Mouse (Mus musculus) lung, embryonic 14.5 days (tissue): ENCODE data around the gene Dyrk1a. TPM values are rescaled to one million over a fixed set of nuclear protein-coding genes. Genes with fewer than 3 reads are reported as not detected.

Source experiments
- ATAC-seq: fragments of 200-750 bp; cut with Nextera tagmentation; 2 replicates; pipeline ENCODE4 v1.8.0; 2017; ENCODE audit warnings: mild to moderate bottlenecking, moderate TSS enrichment, moderate library complexity; ENCODE audit not compliant: insufficient read depth
- DNase-seq: peaks from one replicate; pipeline ENCODE4 v3.0.0-alpha.2; 2015
- H3K27ac ChIP-seq: fragments of 300-500 bp; sonication (generic); 2 replicates; pipeline ENCODE4 v1.5.1; 2014; ENCODE audit warnings: low read depth, mild to moderate bottlenecking, moderate library complexity
- H3K27me3 ChIP-seq: fragments of 300-500 bp; sonication (generic); 2 replicates; pipeline ENCODE4 v1.6.1; 2014; ENCODE audit warnings: low read length, control low read depth; ENCODE audit not compliant: insufficient read depth
- H3K36me3 ChIP-seq: fragments of 300-500 bp; sonication (generic); 2 replicates; pipeline ENCODE4 v1.6.1; 2014; ENCODE audit warnings: control low read depth; ENCODE audit not compliant: insufficient read depth
- H3K4me1 ChIP-seq: fragments of 300-500 bp; sonication (generic); 2 replicates; pipeline ENCODE4 v1.6.1; 2014; ENCODE audit warnings: antibody characterized with exemption, control low read depth; ENCODE audit not compliant: insufficient read depth
- H3K4me2 ChIP-seq: fragments of 300-500 bp; sonication (generic); 2 replicates; pipeline ENCODE4 v1.6.1; 2014; ENCODE audit warnings: mild to moderate bottlenecking
- H3K4me3 ChIP-seq: fragments of 300-500 bp; sonication (generic); 2 replicates; pipeline ENCODE4 v1.5.1; 2014; ENCODE audit warnings: low read depth, low read length
- H3K9ac ChIP-seq: fragments of 300-500 bp; sonication (generic); 2 replicates; pipeline ENCODE4 v1.6.1; 2014
- H3K9me3 ChIP-seq: fragments of 300-500 bp; sonication (generic); 2 replicates; pipeline ENCODE4 v1.6.1; 2016; ENCODE audit warnings: low read depth, low read length, control low read depth
- CTCF ChIP-seq: IDR thresholded peaks from 2 replicates; pipeline ENCODE4 v1.5.1; 2016; ENCODE audit warnings: antibody characterized with exemption, low read depth
- WGBS: fragments of 180-500 bp; shearing (Covaris S2); extraction: QIAGEN DNeasy Blood & Tissue Kit; methylation state at CpG from one replicate; pipeline ENCODE4 v1.1.7; 2014; 5-methylcytosine and 5-hydroxymethylcytosine counted together
- polyA plus RNA-seq: library from polyadenylated mRNA; unstranded; fragments of >200 nt; fragmentation: Nextera tagmentation; extraction: Ambion mirVana; gene quantifications from 2 replicates; pipeline ENCODE4 v1.2.1, GENCODE M21; 2014

Dyrk1a gene
- polyA plus RNA-seq, 1 experiment from 2014 or later: 11.8 TPM

DNA sequence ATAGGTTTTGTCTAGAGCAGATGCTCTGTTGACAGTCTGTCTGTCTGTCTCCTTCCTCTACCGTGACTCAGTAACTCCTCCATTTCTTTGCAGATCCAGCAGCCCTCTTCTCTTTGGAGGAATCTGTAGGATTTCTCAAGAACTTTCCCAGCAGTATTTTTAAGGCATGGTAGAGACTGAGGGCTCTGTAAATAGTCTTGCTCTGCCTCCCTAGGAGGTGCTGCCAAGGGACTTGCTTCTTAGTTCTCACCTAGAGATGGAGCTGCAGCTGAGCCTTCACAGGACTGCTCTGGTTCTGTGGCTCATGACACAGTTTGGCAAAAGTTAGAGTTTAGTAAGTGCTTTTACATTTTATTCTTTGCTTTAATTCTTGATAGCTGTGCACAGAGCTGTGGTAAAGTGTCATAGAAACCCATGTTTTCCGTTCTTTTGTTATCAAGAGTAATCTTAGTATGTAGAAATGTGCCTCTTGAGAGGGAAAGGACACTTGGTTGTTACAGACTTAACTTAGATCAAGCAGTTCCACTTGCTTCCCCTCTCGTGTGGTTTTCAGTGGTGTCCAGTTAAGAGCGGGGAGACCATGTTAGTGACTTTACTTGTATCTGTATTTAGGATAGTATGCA lies 82.4 kb downstream of the Dyrk1a start:
- DNase-seq: no peak
- Histone ChIP-seq H3K36me3 (no peaks in the 10 kb centered on the region), H3K4me1 (peaks cover 6% of the 10 kb centered on the region; the same call in 1 of the 2 replicates), H3K27ac (no peak overlapping the region), H3K27me3 (no peaks in the 10 kb centered on the region), H3K4me3 (no peak overlapping the region), H3K9ac (no peak overlapping the region), H3K4me2 (no peak overlapping the region), H3K9me3 (no peaks in the 10 kb centered on the region)
- 65% methylated on average over 4 of the region's 4 CpGs for WGBS
- no peak for ATAC-seq
- TF ChIP-seq CTCF: no peak

DNA sequence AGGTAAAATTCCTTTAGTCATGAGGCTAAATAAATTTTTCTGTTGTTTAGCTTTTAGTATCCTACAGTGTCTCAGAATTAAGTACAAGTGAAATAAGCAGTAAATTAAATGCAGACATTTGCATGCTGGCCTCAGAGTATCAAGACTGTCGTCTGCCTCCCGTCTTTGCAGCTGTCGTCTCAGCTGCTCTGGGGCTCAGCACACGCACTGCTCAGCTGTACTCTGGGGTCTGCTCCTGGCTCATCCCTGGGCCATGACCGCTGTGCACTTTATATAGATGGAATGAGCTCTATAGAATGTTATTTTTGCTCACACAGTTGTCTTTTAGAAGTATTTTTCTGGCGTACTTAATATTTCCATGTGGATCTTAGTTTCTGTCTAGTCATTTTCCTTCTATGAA lies 85.3 kb downstream of the Dyrk1a start:
- DNase-seq: no peak

DNA sequence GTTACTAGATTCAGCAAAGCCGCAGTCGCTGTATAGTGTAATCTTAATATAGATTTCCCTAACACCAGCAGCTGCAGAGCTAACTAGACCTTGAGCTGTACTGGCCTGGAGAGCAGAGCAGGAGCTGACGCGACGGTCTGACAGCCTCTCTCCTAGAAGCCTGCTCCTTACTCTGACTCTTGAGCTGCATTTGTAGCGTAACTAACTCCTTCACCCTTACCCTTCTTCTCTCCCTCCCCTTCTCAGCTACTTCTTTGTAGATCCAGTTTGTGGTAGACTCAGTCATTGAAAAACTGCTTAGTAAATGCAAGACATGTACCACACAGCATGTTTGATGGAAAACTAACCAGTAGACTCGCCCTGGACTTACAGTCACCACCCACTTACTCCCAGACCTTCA lies 87.1 kb downstream of the Dyrk1a start:
- 77% methylated on average over 7 of the region's 7 CpGs for WGBS
- H3K36me3 ChIP-seq: peaks cover 15% of the 10 kb centered on the region; the same call in 1 of the 2 replicates
- no peak overlapping the region for H3K4me2 ChIP-seq
- H3K9ac ChIP-seq: no peak overlapping the region
- DNase-seq (no peak), ATAC-seq (no peak)
- H3K27ac ChIP-seq: no peak overlapping the region
- H3K27me3 ChIP-seq: no peaks in the 10 kb centered on the region
- no peaks in the 10 kb centered on the region for H3K9me3 ChIP-seq
- no peak overlapping the region for H3K4me3 ChIP-seq
- peaks cover 2% of the 10 kb centered on the region; the same call in 1 of the 2 replicates for H3K4me1 ChIP-seq
- no peak for TF ChIP-seq CTCF

More for the DNA sequence above, 85.3 kb downstream of the Dyrk1a start:
- H3K9me3 ChIP-seq: no peaks in the 10 kb centered on the region
- H3K4me2 ChIP-seq: no peak overlapping the region
- 72% methylated on average over 6 of the region's 6 CpGs for WGBS
- H3K36me3 ChIP-seq: peaks cover 6% of the 10 kb centered on the region; the same call in 1 of the 2 replicates
- H3K27ac ChIP-seq: no peak overlapping the region
- no peak overlapping the region for H3K9ac ChIP-seq
- H3K4me3 ChIP-seq: no peak overlapping the region
- peaks cover 6% of the 10 kb centered on the region; the same call in 1 of the 2 replicates for H3K4me1 ChIP-seq
- no peak for ATAC-seq
- no peaks in the 10 kb centered on the region for H3K27me3 ChIP-seq
- TF ChIP-seq CTCF: no peak

DNA sequence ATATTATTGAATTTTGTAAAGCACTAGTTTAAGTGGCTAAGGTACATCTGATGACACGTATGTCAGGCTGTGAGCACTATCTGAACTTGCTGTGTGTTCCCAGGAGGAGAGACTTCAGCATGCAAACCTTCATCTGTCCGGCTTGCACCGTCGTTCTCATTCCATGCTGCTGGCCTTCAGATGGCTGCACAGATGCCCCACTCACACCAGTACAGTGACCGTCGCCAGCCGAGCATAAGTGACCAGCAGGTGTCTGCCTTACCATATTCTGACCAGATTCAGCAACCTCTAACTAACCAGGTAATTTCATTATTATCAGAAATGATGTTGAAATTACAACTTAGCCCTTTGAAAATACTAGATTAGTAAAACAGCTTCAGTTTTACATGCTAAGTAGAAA lies 89.6 kb downstream of the Dyrk1a start:
- 88% methylated on average over 7 of the region's 7 CpGs for WGBS
- H3K27ac ChIP-seq: no peak overlapping the region
- TF ChIP-seq CTCF: no peak
- no peak overlapping the region for H3K4me3 ChIP-seq
- H3K36me3 ChIP-seq: peaks cover 15% of the 10 kb centered on the region; the same call in 1 of the 2 replicates
- H3K4me1 ChIP-seq: no peaks in the 10 kb centered on the region
- H3K9ac ChIP-seq: no peak overlapping the region
- no peak overlapping the region for H3K4me2 ChIP-seq
- H3K9me3 ChIP-seq: no peaks in the 10 kb centered on the region
- ATAC-seq: no peak
- DNase-seq: no peak
- H3K27me3 ChIP-seq: no peaks in the 10 kb centered on the region

DNA sequence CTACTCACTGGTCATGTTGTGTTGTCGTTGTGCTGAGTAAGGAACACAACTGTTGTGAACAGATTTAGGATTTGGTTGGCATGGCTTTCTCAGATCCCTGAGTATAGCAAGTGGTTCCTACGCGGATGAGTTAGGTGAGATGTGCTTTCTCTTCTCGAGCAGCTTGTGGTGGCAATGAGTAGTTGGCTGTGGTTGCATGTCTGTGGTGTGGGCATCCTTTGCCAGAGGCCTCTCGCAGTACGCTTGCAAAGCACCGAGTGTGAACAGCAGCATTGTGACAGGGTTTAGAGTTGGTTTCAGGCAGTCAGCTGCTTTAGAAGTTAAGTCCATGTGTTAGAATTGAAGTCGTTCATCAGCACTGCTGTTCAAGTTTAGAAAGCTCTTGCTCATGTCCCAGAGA lies 90.4 kb downstream of the Dyrk1a start:
- H3K27me3 ChIP-seq: no peaks in the 10 kb centered on the region
- no peak overlapping the region for H3K9ac ChIP-seq
- DNase-seq: no peak
- H3K27ac ChIP-seq: no peak overlapping the region
- H3K9me3 ChIP-seq: no peaks in the 10 kb centered on the region
- no peak overlapping the region for H3K4me3 ChIP-seq
- H3K36me3 ChIP-seq: peaks cover 15% of the 10 kb centered on the region; the same call in 1 of the 2 replicates
- no peak overlapping the region for H3K4me2 ChIP-seq
- ATAC-seq: no peak
- H3K4me1 ChIP-seq: no peaks in the 10 kb centered on the region
- WGBS: 87% methylated on average over 8 of the region's 8 CpGs
- no peak for TF ChIP-seq CTCF

DNA sequence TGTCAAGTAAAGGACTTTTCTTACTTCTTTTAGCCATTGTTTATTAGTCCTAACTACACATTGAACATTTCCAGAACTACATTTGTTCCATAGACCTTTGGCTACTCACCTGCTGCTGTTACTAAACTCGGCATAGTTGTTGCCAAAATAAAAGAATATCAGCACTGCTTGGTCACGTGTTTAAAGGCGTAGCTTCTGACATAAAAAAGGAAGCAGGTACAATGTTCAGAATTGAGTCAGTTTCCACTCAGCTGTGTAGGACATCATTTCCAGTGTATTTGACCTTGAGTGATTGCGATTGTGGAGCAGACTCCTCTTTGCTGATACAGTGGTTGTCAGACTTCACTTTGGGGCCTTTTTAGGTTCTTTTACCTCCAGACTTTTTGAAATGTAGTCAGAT lies 97.7 kb downstream of the Dyrk1a start:
- no peaks in the 10 kb centered on the region for H3K9me3 ChIP-seq
- H3K4me2 ChIP-seq: no peak overlapping the region
- 85% methylated on average over 4 of the region's 4 CpGs for WGBS
- H3K4me3 ChIP-seq: no peak overlapping the region
- TF ChIP-seq CTCF: no peak
- DNase-seq (no peak), ATAC-seq (no peak)
- no peak overlapping the region for H3K27ac ChIP-seq
- no peak overlapping the region for H3K9ac ChIP-seq
- no peaks in the 10 kb centered on the region for H3K27me3 ChIP-seq
- H3K4me1 ChIP-seq: no peaks in the 10 kb centered on the region
- H3K36me3 ChIP-seq: peaks cover 51% of the 10 kb centered on the region

DNA sequence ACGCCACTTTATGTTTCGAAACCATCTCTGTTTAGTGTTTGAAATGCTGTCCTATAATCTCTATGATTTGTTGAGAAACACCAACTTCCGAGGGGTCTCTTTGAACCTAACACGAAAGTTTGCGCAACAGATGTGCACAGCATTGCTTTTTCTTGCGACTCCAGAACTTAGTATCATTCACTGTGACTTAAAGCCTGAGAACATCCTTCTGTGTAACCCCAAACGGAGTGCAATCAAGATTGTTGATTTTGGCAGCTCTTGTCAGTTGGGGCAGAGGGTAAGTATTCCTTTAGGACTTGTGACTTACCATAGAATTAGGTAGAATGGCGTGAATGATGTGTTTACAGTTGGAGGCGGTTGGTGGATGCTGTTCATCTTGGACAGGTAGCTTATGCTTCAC lies 101.5 kb downstream of the Dyrk1a start:
- ATAC-seq: no peak
- H3K4me2 ChIP-seq: no peak overlapping the region
- H3K9ac ChIP-seq: no peak overlapping the region
- H3K4me1 ChIP-seq: no peaks in the 10 kb centered on the region
- no peaks in the 10 kb centered on the region for H3K27me3 ChIP-seq
- 76% methylated on average over 9 of the region's 9 CpGs for WGBS
- H3K27ac ChIP-seq: no peak overlapping the region
- no peak for TF ChIP-seq CTCF
- H3K36me3 ChIP-seq: peaks cover 65% of the 10 kb centered on the region
- DNase-seq: no peak
- no peak overlapping the region for H3K4me3 ChIP-seq
- H3K9me3 ChIP-seq: no peaks in the 10 kb centered on the region
